Mouse (Mus musculus) monocyte, adult 5-6 weeks (primary cell): ENCODE measurements around the gene Cldn6. TPM values are rescaled to one million over a fixed set of nuclear protein-coding genes. Genes with fewer than 3 reads are reported as not detected.

Source experiments
- ATAC-seq: fragments of 153-309, 156-312 bp; replicated peaks from 2 replicates; pipeline ENCODE4 v1.8.0; 2017; ENCODE audit warnings: mild to moderate bottlenecking; ENCODE audit not compliant: low TSS enrichment, insufficient number of reproducible peaks, severe bottlenecking, poor library complexity, low FRiP score
- total RNA-seq: library from RNA; stranded (forward); fragments of 200-1000, 200-491, 200-594 nt; gene quantifications from 3 replicates; pipeline ENCODE4 v1.2.3, GENCODE M21; 2017

Gene Cldn6
- total RNA-seq, 1 experiment from 2014 or later, result not detected

GRCm38 (mm10) chr17:23704741-23705140 is 25.7 kb downstream of the Cldn6 start:
- no peak for ATAC-seq

- ATAC-seq, result no peak
Measured at GRCm38 (mm10) chr17:23705525-23706104, 26.6 kb downstream of the Cldn6 start.

DNA sequence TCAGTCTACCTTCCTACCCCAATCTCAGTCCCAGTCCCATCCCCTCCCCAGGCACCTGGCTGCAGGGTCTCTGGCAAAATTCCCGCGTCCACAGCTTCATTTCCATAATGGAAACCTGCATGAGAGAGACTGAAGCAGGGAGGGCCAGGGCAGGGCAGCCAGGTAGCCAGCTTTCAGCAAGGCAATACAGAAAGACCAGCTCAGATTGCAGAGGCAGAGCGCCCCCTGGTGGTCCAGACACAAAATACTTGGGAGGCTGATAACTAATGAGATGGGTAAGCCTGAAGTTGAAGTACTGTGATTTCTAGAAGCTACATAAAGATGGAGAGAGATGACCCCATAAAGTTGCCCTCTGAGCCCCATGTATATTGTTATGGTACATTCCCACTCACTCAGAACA is 27.2 kb downstream of the Cldn6 start:
- peak; percentile 74 for ATAC-seq

DNA sequence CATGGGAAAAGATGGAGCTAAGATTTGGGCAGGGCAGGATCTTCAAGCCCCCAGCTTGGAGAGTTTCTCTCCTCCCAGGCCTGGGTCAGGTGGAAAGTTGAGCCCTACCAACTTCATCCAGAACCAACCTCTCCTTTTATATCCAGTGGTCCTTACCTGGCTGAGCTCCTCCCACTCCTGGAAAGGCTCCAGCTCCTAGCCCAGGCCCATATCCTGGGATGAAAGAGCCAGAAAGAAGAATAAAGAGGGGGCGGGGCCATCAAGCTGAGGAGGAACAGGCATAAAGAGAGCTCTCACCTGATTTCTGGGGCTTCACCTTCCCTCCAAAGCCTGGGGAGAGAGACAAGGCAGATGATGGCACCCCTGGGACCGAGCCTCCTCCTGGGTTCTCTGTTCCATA is 38.0 kb downstream of the Cldn6 start:
- no peak for ATAC-seq

DNA sequence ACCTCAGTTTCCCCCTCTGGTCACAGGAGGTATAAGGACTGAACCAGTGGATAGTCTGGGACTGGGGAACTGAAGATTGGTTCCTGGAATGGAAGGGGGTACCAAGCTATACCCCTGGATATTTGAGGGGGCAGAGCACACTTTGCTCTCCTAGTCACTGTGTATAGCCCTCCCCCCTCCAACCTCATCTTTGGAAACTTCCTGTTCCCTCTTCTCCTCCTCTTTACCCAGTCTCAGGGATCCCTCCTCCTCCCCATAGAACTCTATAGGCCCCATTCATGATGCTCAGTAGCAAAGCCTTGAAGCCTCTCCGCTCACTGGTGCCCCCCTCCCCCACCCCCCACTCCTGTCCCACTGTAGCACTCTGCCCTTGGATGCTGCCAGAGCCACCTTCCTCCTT is 40.4 kb downstream of the Cldn6 start:
- no peak for ATAC-seq

GRCm38 (mm10) chr17:23721886-23722285 is 42.8 kb downstream of the Cldn6 start:
- ATAC-seq, result no peak

DNA sequence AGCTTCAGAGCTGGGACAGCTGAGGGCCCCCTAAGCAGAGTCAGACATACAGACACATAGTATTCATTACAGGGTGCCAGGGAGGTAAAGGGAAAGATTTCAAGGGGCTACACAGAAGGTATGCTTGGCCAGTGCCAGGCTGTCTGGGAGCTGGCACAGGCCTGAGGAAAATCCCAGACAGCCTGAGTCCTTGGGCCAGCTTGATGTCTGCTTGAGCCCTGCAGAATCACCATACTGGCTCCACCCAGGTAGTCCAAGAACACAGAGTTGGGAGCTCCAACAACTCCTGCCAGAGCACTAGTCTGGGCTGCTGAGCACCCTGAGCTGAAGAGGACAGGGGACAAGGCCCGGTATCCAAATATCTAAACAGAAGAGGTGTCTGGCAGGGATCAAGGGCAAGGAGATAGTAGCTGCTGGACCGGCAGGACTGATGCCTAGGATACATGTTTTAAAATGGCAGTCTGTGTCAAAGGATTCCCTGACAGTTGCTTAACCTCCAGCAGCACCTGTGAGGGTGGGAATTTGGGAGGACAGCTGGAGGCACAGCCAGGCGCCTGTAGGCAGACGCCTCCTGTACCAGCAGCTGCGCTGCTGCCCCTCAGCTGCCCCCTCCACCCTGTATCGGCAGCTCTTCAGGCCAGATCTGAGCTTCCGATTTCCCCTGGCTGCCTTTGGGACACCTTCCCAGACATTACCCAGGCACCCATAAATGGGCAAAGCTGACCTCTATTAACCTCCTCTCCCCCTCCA is 43.5 kb downstream of the Cldn6 start, which contains the start of gene 1520401A03Rik:
Gene 1520401A03Rik, minus strand, starts transcription at position 408 of the 750 bp plus-strand sequence.
- ATAC-seq, result no peak

- no peak; the same call in 1 of the 2 replicates for ATAC-seq
Measured at GRCm38 (mm10) chr17:23725477-23725876, 46.4 kb downstream of the Cldn6 start.

- ATAC-seq, result peak; percentile 84
Measured at GRCm38 (mm10) chr17:23725999-23726757, 47.1 kb downstream of the Cldn6 start, which contains the start of gene Pkmyt1. Gene Pkmyt1 (plus strand): TSS chr17:23726336.

GRCm38 (mm10) chr17:23726758-23727142 is 47.7 kb downstream of the Cldn6 start:
- no peak; the same call in 1 of the 2 replicates for ATAC-seq

- no peak for ATAC-seq
Measured at GRCm38 (mm10) chr17:23730441-23730840, 51.4 kb downstream of the Cldn6 start.

Other genes with a start within 250 kb of the Cldn6 start
- gene Vmn2r117, start 199.6 kb upstream of the Cldn6 start, total RNA-seq, result not detected in 3 replicates
- 4.2 to 6.2 TPM (median 5.4 TPM) in 3 replicates for gene Zfp213, start 115.0 kb upstream of the Cldn6 start, total RNA-seq
- gene Zfp13, start 79.8 kb upstream of the Cldn6 start, total RNA-seq, result not detected in 3 replicates
- gene Zscan10, start 78.4 kb upstream of the Cldn6 start, total RNA-seq, result not detected in 3 replicates
- 0.29 to 4.9 TPM (median 3.0 TPM) in 3 replicates for gene Mmp25, start 34.0 kb upstream of the Cldn6 start, total RNA-seq
- 1.4 TPM in 1 of 3 replicates, not detected in the others for gene Bicdl2, start 18.7 kb upstream of the Cldn6 start, total RNA-seq
- gene Hcfc1r1, start 5.7 kb upstream of the Cldn6 start, total RNA-seq, result 36.7 to 49.3 TPM (median 38.3 TPM) in 3 replicates
- 20.3 to 21.9 TPM (median 21.2 TPM) in 3 replicates for gene Thoc6, start 5.4 kb upstream of the Cldn6 start, total RNA-seq
- gene Tnfrsf12a, start 1.8 kb upstream of the Cldn6 start, total RNA-seq, result 29.6 to 37.5 TPM (median 33.9 TPM) in 3 replicates
- not detected in 3 replicates for gene Cldn9, start 4.8 kb downstream of the Cldn6 start, total RNA-seq
- not detected in 3 replicates for gene 1520401A03Rik, start 43.5 kb downstream of the Cldn6 start, total RNA-seq
- gene Pkmyt1, start 47.1 kb downstream of the Cldn6 start, total RNA-seq, result 0.86 to 3.7 TPM (median 2.6 TPM) in 3 replicates
- gene Paqr4, start 61.6 kb downstream of the Cldn6 start, total RNA-seq, result 0.38 to 5.1 TPM (median 2.9 TPM) in 3 replicates
- gene Kremen2, start 66.6 kb downstream of the Cldn6 start, total RNA-seq, result 0.39 TPM in 1 of 3 replicates, not detected in the others
- gene Flywch1, start 92.4 kb downstream of the Cldn6 start, total RNA-seq, result 7.0 to 19.0 TPM (median 8.6 TPM) in 3 replicates
- 2.5 TPM in 1 of 3 replicates, not detected in the others for gene Flywch2, start 106.8 kb downstream of the Cldn6 start, total RNA-seq
- gene Srrm2, start 111.3 kb downstream of the Cldn6 start, total RNA-seq, result 91.7 to 297 TPM (median 188 TPM) in 3 replicates
- 89.4 to 137 TPM (median 96.5 TPM) in 3 replicates for gene Elob, start 149.9 kb downstream of the Cldn6 start, total RNA-seq
- not detected in 3 replicates for gene Prss33, start 156.8 kb downstream of the Cldn6 start, total RNA-seq
- gene Prss32, start 164.6 kb downstream of the Cldn6 start, total RNA-seq, result not detected in 3 replicates
- not detected in 3 replicates for gene Prss41, start 164.9 kb downstream of the Cldn6 start, total RNA-seq
- gene Prss21, start 188.8 kb downstream of the Cldn6 start, total RNA-seq, result not detected in 3 replicates
- gene Dcpp1, start 201.6 kb downstream of the Cldn6 start, total RNA-seq, result not detected in 3 replicates
- not detected in 3 replicates for gene Dcpp2, start 201.6 kb downstream of the Cldn6 start, total RNA-seq
- gene Dcpp3, start 238.2 kb downstream of the Cldn6 start, total RNA-seq, result not detected in 3 replicates